Mouse (Mus musculus): ENCODE results near the gene Ptges2.

DNA sequence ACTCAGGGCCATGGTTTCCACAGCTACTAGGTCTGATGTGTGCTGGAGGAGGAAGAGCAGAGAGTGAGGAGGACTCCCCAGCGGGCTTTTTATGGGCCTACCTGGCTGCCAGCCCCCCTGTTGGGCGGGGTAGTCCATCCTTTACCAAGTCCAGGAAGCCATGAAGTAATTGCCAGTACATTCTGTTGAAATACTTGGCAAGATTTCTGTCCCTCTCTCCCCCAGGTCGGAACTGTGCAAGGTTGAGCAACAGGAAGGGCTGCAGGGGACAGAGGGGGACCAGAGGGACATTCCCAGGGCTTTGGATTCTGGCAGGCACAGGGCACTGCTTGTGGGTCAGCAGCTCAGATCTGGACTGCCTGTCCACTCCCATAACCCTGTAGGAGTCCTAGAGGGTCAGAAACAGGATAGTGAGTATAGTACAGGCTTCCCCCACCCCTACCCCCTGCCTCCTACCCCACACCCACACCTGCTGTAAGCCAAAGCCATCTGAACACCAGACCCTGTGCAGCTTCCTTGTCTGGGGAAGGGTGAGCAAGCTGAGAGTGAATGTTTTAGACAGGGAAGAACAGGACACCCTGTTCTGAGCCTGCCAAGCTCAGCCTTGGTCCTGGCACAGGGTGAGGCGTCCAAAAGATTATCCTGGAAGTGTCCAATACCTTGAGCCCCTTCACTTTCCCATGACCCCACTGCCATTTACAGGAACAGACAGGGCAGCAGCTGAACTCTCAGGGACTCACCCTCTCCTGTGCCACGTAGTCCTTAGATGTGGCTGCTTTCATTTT, 7.8 kb upstream of the Ptges2 start, which contains the start of gene Lcn2:
- TF ChIP-seq CTCF (IDR thresholded peaks at IDR 0.05; ENCODE audit: low read depth) = no peak
- TF ChIP-seq EP300 (optimal IDR thresholded peaks at IDR 0.05) = no peak
